Comparison of ENCODE assay signal across 14 mouse cellular contexts in the genomic region with DNA sequence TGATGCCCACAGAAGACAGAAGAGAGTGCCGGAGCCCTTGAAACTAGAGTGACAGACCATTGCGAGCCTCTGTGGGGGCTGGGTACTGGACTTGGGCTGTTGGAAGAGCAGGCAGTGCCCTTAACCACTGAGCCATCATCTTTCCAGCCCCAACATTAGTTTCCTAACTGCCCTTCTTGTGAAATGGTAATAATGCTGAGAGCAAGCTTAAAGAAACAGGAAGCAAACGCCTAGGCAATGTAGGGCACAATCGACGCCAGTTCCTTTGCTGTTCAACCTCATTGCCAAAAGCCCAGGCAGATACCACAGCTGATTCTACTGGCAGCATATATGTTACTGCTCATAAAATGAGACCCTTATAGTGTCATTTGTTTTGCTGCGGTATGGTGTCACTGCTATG. TPM values are rescaled to one million over a fixed set of nuclear protein-coding genes. Genes with fewer than 3 reads are reported as not detected.
"Had no signal": no experiment of that assay in that cellular context is flagged by ENCODE, and none has a peak within 500 bp of the region (broad histone marks: within the 10 kb centered on the region; RNA-seq: fewer than 3 reads in every experiment).

No protein-coding gene starts in this region.

- DNase-seq: lung, adult 2 months; lung, postnatal 4 days; midbrain, embryonic 14.5 days; retina, postnatal 1 day; right cerebral cortex, adult 18-20 months; right cerebral cortex, postnatal 25 days; right cerebral cortex, postnatal 4 days; spleen, adult 18-20 months; thymus, adult 18-20 months; thymus, postnatal 14 days; thymus, postnatal 4 days had no signal

- ATAC-seq: lung, postnatal 0 days; midbrain, embryonic 16.5 days had no signal

RNA-seq across cellular contexts. Expression of gene Pla2g4e, which starts 7.5 kb away (rescaled TPM):
- total RNA-seq: megakaryocyte-erythroid progenitor cell, adult 5-6 weeks had no signal

RNA-seq across cellular contexts. Expression of gene Pla2g4d, which starts 36.4 kb away (rescaled TPM):
- total RNA-seq: megakaryocyte-erythroid progenitor cell, adult 5-6 weeks had no signal
